Mouse (Mus musculus) spleen, postnatal 10 days (tissue): Measurements from ENCODE around the gene Cacna1d.

Source experiments
- DNase-seq, 2 experiments: peaks; one replicate each; pipeline ENCODE4 v3.0.0; 2021 to 2022; ENCODE audit warnings: low spot score in 2 of 2

Gene Cacna1d

GRCm38 (mm10) chr14:30491342-30491741 lies at the start of gene Cacna1d:
TSS of gene Cacna1d (minus strand) at chr14:30491455.
- no peak for DNase-seq

DNA sequence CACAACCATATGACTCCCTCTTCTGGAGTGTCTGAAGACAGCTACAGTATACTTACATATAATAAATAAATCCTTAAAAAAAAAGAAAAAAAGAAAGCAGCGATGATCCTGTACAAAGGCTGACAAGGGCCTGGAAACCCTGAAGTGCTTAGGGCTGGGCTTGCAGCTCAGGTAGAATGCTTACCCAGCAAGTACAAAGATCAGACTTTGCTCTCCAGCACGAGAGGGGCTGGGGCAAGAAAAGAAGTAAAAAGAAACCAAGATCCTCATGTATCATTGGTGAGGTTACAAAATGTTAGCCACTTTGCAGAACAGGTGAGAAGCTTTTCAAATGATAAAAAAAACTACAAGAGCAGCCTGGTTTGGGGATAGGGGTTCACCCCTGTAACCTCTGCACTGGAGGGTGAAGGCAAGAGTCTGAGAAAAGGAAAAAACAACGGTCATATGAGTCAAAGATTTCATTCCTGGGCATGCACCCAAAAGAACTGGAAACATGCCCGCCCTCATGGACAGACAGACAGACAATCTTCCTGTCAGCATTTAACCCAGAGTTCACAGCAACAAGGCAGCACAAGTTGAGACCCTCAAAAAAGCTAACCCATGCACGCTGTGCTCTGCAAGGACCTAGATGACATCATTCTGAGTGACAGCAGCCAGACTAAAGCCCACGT lies 42.7 kb upstream of the Cacna1d start:
- DNase-seq, result no peak

- DNase-seq, result no peak
Observed at GRCm38 (mm10) chr14:30531896-30532295, 40.6 kb upstream of the Cacna1d start.

GRCm38 (mm10) chr14:30531431-30531830 lies 40.2 kb upstream of the Cacna1d start:
- DNase-seq, result no peak

GRCm38 (mm10) chr14:30530726-30531269 lies 39.5 kb upstream of the Cacna1d start:
- DNase-seq, result no peak

GRCm38 (mm10) chr14:30529454-30529853 lies 38.2 kb upstream of the Cacna1d start:
- DNase-seq, result no peak

GRCm38 (mm10) chr14:30528961-30529360 lies 37.7 kb upstream of the Cacna1d start:
- DNase-seq, result no peak

DNA sequence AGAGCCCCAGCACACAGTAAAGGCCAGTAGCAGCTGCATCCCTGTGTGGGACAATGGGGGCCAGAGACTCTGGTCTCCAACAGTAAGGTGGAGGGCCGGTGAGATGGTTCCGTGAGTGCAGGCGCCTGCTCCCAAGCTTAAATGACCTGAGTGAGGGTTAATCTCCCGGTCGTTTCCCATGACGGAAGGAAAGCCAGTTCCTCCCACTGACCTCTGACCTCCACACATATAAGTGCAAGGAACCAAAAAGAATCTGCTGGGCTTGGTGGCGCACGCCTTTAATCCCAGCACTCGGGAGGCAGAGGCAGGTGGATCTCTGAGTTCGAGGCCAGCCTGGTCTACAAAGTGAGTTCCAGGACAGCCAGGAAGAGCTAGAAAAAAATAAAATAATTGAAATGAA lies 37.1 kb upstream of the Cacna1d start:
- no peak for DNase-seq

DNA sequence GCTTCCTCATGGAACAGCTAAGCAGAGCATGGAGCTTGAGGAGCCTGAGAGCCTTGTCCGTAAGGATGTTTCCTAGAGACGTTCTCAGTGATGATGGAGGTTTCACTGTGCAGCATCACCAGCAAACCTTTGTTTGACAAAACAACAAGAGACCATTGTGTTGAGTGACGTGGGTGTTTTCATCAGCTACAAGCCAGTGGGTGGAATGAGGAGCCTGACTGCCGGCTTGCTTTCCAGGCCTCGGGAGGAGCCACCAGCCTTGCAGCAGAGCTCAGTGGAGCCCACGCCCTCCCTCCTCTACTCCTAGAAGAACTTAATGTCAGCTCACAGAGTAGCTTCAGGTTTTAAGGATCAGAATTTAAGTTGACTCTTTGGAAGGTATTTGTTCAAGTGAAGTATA lies 32.1 kb upstream of the Cacna1d start:
- DNase-seq, result no peak

DNA sequence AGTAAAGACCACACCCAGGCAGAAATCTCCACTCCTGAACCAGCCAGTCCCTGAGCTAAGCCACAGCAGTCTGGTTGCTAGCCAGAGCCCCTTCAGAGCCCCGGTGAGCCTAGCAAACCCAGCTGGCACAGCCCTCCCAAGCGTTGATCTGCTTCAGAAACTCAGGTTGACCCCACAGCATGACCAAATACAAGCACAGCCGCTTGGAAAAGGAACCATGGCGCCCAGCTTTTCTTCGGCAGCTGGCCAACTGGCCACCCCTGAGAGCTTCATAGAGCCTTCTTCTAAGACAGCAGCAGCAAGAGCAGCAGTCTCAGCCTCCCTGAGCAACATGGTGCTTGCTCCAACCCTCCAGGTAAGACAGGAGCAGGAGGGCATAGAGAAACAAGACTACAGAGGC lies 28.1 kb upstream of the Cacna1d start:
- no peak for DNase-seq

GRCm38 (mm10) chr14:30515931-30516723 lies 24.9 kb upstream of the Cacna1d start:
- no peak for DNase-seq

DNA sequence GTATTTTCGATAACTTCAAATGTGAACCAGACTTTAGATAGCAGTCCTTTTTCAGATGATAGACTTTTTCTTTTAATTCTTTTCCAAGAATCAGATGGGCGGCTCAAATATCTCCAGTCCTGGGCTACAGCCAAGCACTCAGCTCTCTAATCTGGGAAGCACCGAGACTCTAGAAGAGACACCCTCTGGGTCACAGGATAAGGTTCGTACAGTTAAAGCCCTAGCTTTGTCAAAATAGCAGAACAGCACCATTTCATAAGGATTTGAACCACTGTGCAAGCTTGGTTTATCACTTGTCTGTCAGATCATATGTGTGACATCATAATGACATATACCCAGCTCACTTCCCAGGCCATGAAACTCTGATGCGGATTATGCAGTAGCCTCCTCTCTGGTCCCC lies 21.6 kb upstream of the Cacna1d start:
- DNase-seq, result no peak

GRCm38 (mm10) chr14:30510214-30510763 lies 19.0 kb upstream of the Cacna1d start:
- no peak for DNase-seq

- DNase-seq, result no peak
Observed at GRCm38 (mm10) chr14:30504990-30505389, 13.7 kb upstream of the Cacna1d start.

GRCm38 (mm10) chr14:30498202-30498601 lies 6.9 kb upstream of the Cacna1d start:
- DNase-seq, result no peak

DNA sequence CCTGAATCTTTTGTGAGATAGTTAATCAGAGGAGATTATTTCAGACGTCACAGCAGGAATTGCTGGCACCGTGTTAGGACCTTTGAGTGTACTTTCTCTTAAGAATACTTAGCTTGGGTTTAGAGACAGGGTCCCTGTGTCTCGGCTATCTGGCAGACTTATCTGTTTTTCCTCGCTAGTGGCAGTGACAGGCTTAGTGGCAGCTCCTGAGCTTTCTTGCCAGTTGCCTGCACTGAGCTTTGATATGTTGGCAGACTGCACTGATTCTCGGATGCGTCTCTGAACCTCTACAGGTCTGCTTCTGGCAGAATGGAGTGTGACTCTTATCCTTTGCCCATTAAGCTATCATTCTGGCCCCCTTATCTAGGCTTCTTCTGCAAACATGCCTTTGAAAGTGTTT lies 3.7 kb upstream of the Cacna1d start:
- DNase-seq, result no peak

- DNase-seq, result no peak
Observed at GRCm38 (mm10) chr14:30493276-30493675, 2.0 kb upstream of the Cacna1d start.

- peak; percentile 90 to 94 for DNase-seq
Observed at GRCm38 (mm10) chr14:30479361-30479948, 11.8 kb downstream of the Cacna1d start, which contains the start of gene Dcp1a. TSS of gene Dcp1a (plus strand) at chr14:30479535.

- no peak for DNase-seq
Observed at GRCm38 (mm10) chr14:30474416-30474815, 16.8 kb downstream of the Cacna1d start.

- DNase-seq, result no peak
Observed at GRCm38 (mm10) chr14:30473605-30474004, 17.6 kb downstream of the Cacna1d start.

DNA sequence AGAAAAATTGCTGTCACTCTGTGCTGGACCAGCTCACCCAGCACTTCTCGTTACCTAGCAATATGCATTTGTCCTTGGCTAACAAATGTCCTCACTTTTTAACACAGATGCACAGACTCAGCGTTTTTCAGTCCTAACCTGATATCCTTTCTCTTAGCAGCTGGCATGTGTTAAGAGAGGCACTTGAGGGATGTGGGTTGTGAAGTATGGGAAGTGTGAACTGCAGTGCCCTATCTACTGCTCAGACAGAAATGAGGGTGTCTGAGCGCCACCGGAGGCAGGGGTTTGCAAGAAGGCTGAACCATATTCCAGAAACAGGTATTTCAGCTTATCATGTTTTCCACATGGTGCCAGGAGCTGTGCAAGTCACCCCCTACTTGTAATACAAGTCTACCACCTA lies 27.9 kb downstream of the Cacna1d start:
- DNase-seq, result no peak

- peak; percentile 60 to 85 for DNase-seq
Observed at GRCm38 (mm10) chr14:30459891-30460523, 31.2 kb downstream of the Cacna1d start.
